Mouse (Mus musculus) ES-E14 (cell line): ENCODE data around the gene Katnal1. TPM values are rescaled to one million over a fixed set of nuclear protein-coding genes. Genes with fewer than 3 reads are reported as not detected.

ENCODE experiments used
- DNase-seq: peaks from one replicate; pipeline ENCODE4 v3.0.0-alpha.2; 2013; ENCODE audit warnings: low read depth, low spot score
- H3K27ac ChIP-seq: 2 replicates; pipeline ENCODE4 v1.5.1; 2012; ENCODE audit warnings: low read depth, mild to moderate bottlenecking, low read length, moderate library complexity, mixed read lengths; ENCODE audit not compliant: poor library complexity, insufficient read depth, severe bottlenecking
- H3K36me3 ChIP-seq: 2 replicates; pipeline ENCODE4 v1.6.1; 2012; ENCODE audit warnings: mild to moderate bottlenecking, low read length, moderate library complexity, mixed read lengths; ENCODE audit not compliant: control insufficient read depth, poor library complexity, insufficient read depth, severe bottlenecking
- H3K4me1 ChIP-seq, 2 experiments: fragments of 150-350 bp in 1 of 2; sonication (generic) in 1 of 2; 2 replicates each; pipeline ENCODE4 v1.6.1; 2012; ENCODE audit warnings: low read length in 2 of 2, mild to moderate bottlenecking in 1 of 2, mixed read lengths in 1 of 2; ENCODE audit not compliant: control insufficient read depth in 2 of 2, insufficient read depth in 2 of 2, poor library complexity in 1 of 2
- H3K4me3 ChIP-seq, 2 experiments: fragments of 150-350 bp in 1 of 2; sonication (generic) in 1 of 2; 2 replicates each; pipeline ENCODE4 v1.5.1; 2012; ENCODE audit warnings: low read length in 2 of 2, low read depth in 1 of 2, mild to moderate bottlenecking in 1 of 2, mixed read lengths in 1 of 2; ENCODE audit not compliant: insufficient read depth in 1 of 2, poor library complexity in 1 of 2, severe bottlenecking in 1 of 2
- H3K9ac ChIP-seq: 2 replicates; pipeline ENCODE4 v1.6.1; 2012; ENCODE audit warnings: low read depth, mild to moderate bottlenecking, low read length, mixed read lengths; ENCODE audit not compliant: poor library complexity, insufficient read depth, severe bottlenecking
- H3K9me3 ChIP-seq: fragments of 150-350 bp; sonication (generic); 2 replicates; pipeline ENCODE4 v1.6.1; 2012; ENCODE audit warnings: low read depth, mild to moderate bottlenecking, low read length; ENCODE audit not compliant: control insufficient read depth, insufficient read depth
- CHD2 ChIP-seq: IDR thresholded peaks from 2 replicates; pipeline ENCODE4 v1.6.1; 2014; ENCODE audit warnings: mild to moderate bottlenecking, low read depth, low read length, inconsistent platforms
- HCFC1 ChIP-seq: IDR thresholded peaks from 2 replicates; pipeline ENCODE4 v1.6.1; 2012; ENCODE audit warnings: low read length, inconsistent platforms, borderline replicate concordance; ENCODE audit not compliant: insufficient read depth
- MAFK ChIP-seq: IDR thresholded peaks from 2 replicates; pipeline ENCODE4 v1.6.1; 2014; ENCODE audit warnings: mild to moderate bottlenecking, low read depth, low read length, inconsistent platforms; ENCODE audit not compliant: insufficient read depth
- ZC3H11A ChIP-seq: IDR thresholded peaks from 2 replicates; pipeline ENCODE4 v1.6.1; 2012; ENCODE audit warnings: low read depth, mild to moderate bottlenecking, inconsistent platforms, low read length, borderline replicate concordance
- ZNF384 ChIP-seq: IDR thresholded peaks from 2 replicates; pipeline ENCODE4 v1.6.1; 2012; ENCODE audit warnings: low read depth, low read length, inconsistent platforms
- in situ Hi-C, 2 experiments: fragments of 600-800 bp; cut with MboI; formaldehyde crosslinking; loops; one replicate each; pipeline ENCODE4 v1.15.1; 2025; ENCODE audit warnings: low sequenced_read_pairs in 2 of 2, inconsistent platforms in 1 of 2; ENCODE audit not compliant: unreplicated experiment in 2 of 2
- total RNA-seq: library from RNA; depleted of rRNA; stranded (reverse); fragments of 300-350 nt; gene quantifications from 2 replicates; pipeline ENCODE4 v1.2.3, GENCODE M21; 2012

Katnal1 gene
- total RNA-seq, 1 experiment, result 5.8 TPM

GRCm38 (mm10) chr5:148855047-148855446 is 74.1 kb downstream of the Katnal1 start:
- in situ Hi-C loops, result no loop called here
- H3K9me3 ChIP-seq, result no peaks in the 10 kb centered on the region
- DNase-seq, result no peak
- no peak overlapping the region for H3K9ac ChIP-seq
- no peaks in the 10 kb centered on the region for H3K36me3 ChIP-seq
- no peak overlapping the region for H3K27ac ChIP-seq
- H3K4me1 ChIP-seq, result peaks cover 0 to 1% of the 10 kb centered on the region in 2 experiments; a peak in 1 of 4 replicates
- no peak overlapping the region for H3K4me3 ChIP-seq
- TF ChIP-seq CHD2, result no peak
- no peak for TF ChIP-seq MAFK
- no peak for TF ChIP-seq HCFC1
- no peak for TF ChIP-seq ZC3H11A
- TF ChIP-seq ZNF384, result no peak

- no peak overlapping the region for H3K4me3 ChIP-seq
- H3K4me1 ChIP-seq, result peaks cover 0 to 1% of the 10 kb centered on the region in 2 experiments; a peak in 1 of 4 replicates
- no peak for DNase-seq
- no peaks in the 10 kb centered on the region for H3K36me3 ChIP-seq
- TF ChIP-seq MAFK (no peak), HCFC1 (no peak), ZC3H11A (no peak), ZNF384 (no peak), CHD2 (no peak)
- no peak overlapping the region for H3K9ac ChIP-seq
- in situ Hi-C loops, result no loop called here
- no peaks in the 10 kb centered on the region for H3K9me3 ChIP-seq
- no peak overlapping the region for H3K27ac ChIP-seq
These were observed 75.0 kb downstream of the Katnal1 start for GRCm38 (mm10) chr5:148854166-148854565.

- TF ChIP-seq ZNF384 (no peak), CHD2 (no peak), ZC3H11A (no peak), HCFC1 (no peak), MAFK (no peak)
- Histone ChIP-seq H3K9ac (no peak overlapping the region), H3K9me3 (no peaks in the 10 kb centered on the region), H3K4me3 (no peak overlapping the region), H3K4me1 (no peaks in the 10 kb centered on the region; a peak in 2 of 4 replicates), H3K27ac (no peak overlapping the region), H3K36me3 (no peaks in the 10 kb centered on the region)
- in situ Hi-C loops, result no loop called here
- no peak for DNase-seq
These were observed 79.6 kb downstream of the Katnal1 start for GRCm38 (mm10) chr5:148849516-148849915.

GRCm38 (mm10) chr5:148847032-148847431 is 82.1 kb downstream of the Katnal1 start:
- in situ Hi-C loops, result no loop called here
- H3K4me3 ChIP-seq, result no peak overlapping the region

More at GRCm38 (mm10) chr5:148847032-148847431, 82.1 kb downstream of the Katnal1 start:
- Histone ChIP-seq H3K27ac (no peak overlapping the region), H3K9me3 (no peaks in the 10 kb centered on the region), H3K4me1 (no peaks in the 10 kb centered on the region; a peak in 2 of 4 replicates), H3K9ac (no peak overlapping the region), H3K36me3 (no peaks in the 10 kb centered on the region)
- peak; percentile 40 for DNase-seq
- TF ChIP-seq CHD2 (no peak), HCFC1 (no peak), ZNF384 (no peak), MAFK (no peak), ZC3H11A (no peak)
